Mouse (Mus musculus) MEL (cell line): ENCODE measurements around the gene Kcnip1. TPM values are rescaled to one million over a fixed set of nuclear protein-coding genes. Genes with fewer than 3 reads are reported as not detected.

ENCODE experiments used
- DNase-seq: peaks from one replicate; pipeline ENCODE4 v3.0.0; 2011; ENCODE audit warnings: low read depth, low spot score
- H3K27ac ChIP-seq: 2 replicates; pipeline ENCODE4 v1.5.1; 2012; ENCODE audit warnings: low read depth, mild to moderate bottlenecking, control low read depth, low read length, moderate library complexity; ENCODE audit not compliant: control insufficient read depth
- H3K27me3 ChIP-seq, 2 experiments: fragments of 150-350 bp in 1 of 2; sonication (generic) in 1 of 2; 2 replicates each; pipeline ENCODE4 v1.6.1; 2012; ENCODE audit warnings: low read length in 2 of 2, mild to moderate bottlenecking in 2 of 2, improper control_type of control experiment in 1 of 2, moderate library complexity in 1 of 2; ENCODE audit not compliant: insufficient read depth in 2 of 2, control insufficient read depth in 1 of 2
- H3K36me3 ChIP-seq, 2 experiments: 2 replicates each; pipeline ENCODE4 v1.6.1; 2012 to 2014; ENCODE audit warnings: low read length in 2 of 2, improper control_type of control experiment in 1 of 2, inconsistent platforms in 1 of 2, mild to moderate bottlenecking in 1 of 2; ENCODE audit not compliant: insufficient read depth in 2 of 2, control insufficient read depth in 1 of 2
- H3K4me1 ChIP-seq, 2 experiments: fragments of 150-350 bp in 1 of 2; sonication (generic) in 1 of 2; 2 replicates each; pipeline ENCODE4 v1.6.1; 2012; ENCODE audit warnings: low read length in 2 of 2, improper control_type of control experiment in 1 of 2, mild to moderate bottlenecking in 1 of 2; ENCODE audit not compliant: insufficient read depth in 2 of 2, control insufficient read depth in 1 of 2
- H3K4me3 ChIP-seq, 2 experiments: fragments of 150-350 bp in 1 of 2; sonication (generic) in 1 of 2; 2 replicates each; pipeline ENCODE4 v1.5.1; 2012; ENCODE audit warnings: low read depth in 2 of 2, low read length in 2 of 2, mild to moderate bottlenecking in 2 of 2, moderate library complexity in 2 of 2, control low read depth in 1 of 2, improper control_type of control experiment in 1 of 2; ENCODE audit not compliant: control insufficient read depth in 1 of 2, insufficient read depth in 1 of 2
- H3K79me2 ChIP-seq: 2 replicates; pipeline ENCODE4 v1.6.1; 2012; ENCODE audit warnings: mild to moderate bottlenecking, low read length, moderate library complexity; ENCODE audit not compliant: control insufficient read depth, poor library complexity, insufficient read depth
- H3K9ac ChIP-seq: 2 replicates; pipeline ENCODE4 v1.6.1; 2012; ENCODE audit warnings: low read depth, mild to moderate bottlenecking, control low read depth, low read length, moderate library complexity; ENCODE audit not compliant: control insufficient read depth, poor library complexity, severe bottlenecking
- H3K9me3 ChIP-seq: fragments of 150-350 bp; sonication (generic); replicated peaks from 2 replicates; pipeline ENCODE4 v1.6.1; 2012; ENCODE audit warnings: mild to moderate bottlenecking, low read length, improper control_type of control experiment, moderate library complexity; ENCODE audit not compliant: insufficient read depth
- BHLHE40 ChIP-seq: IDR thresholded peaks from 2 replicates; pipeline ENCODE4 v1.6.1; 2012; ENCODE audit warnings: low read depth, mild to moderate bottlenecking, inconsistent platforms, low read length, improper control_type of control experiment, borderline replicate concordance
- CHD1 ChIP-seq: IDR thresholded peaks from 2 replicates; pipeline ENCODE4 v1.6.1; 2012; ENCODE audit warnings: low read depth, mild to moderate bottlenecking, inconsistent platforms, low read length, improper control_type of control experiment
- CHD2 ChIP-seq: IDR thresholded peaks from 2 replicates; pipeline ENCODE4 v1.6.1; 2011; ENCODE audit warnings: low read length, improper control_type of control experiment
- CTCF ChIP-seq, 3 experiments: IDR thresholded peaks in 2 of 3; conservative IDR thresholded peaks in 1 of 3; 2 replicates each; pipeline ENCODE4 v1.5.1; 2011 to 2012; ENCODE audit warnings: low read length in 3 of 3, low read depth in 2 of 3, mild to moderate bottlenecking in 2 of 3, improper control_type of control experiment in 1 of 3, inconsistent platforms in 1 of 3, mixed read lengths in 1 of 3, moderate library complexity in 1 of 3; ENCODE audit not compliant: control insufficient read depth in 1 of 3, insufficient read depth in 1 of 3, poor library complexity in 1 of 3, severe bottlenecking in 1 of 3
- E2F4 ChIP-seq: IDR thresholded peaks from 2 replicates; pipeline ENCODE4 v1.6.1; 2011; ENCODE audit warnings: low read depth, low read length, improper control_type of control experiment, borderline replicate concordance
- ELF1 ChIP-seq: IDR thresholded peaks from 2 replicates; pipeline ENCODE4 v1.6.1; 2014; ENCODE audit warnings: low read depth, mild to moderate bottlenecking, inconsistent platforms, low read length, improper control_type of control experiment, moderate library complexity
- EP300 ChIP-seq, 2 experiments: IDR thresholded peaks; 2 replicates each; pipeline ENCODE4 v1.6.1; 2011; ENCODE audit warnings: improper control_type of control experiment in 2 of 2, low read length in 2 of 2, low read depth in 1 of 2, mild to moderate bottlenecking in 1 of 2
- ETS1 ChIP-seq: IDR thresholded peaks from 2 replicates; pipeline ENCODE4 v1.6.1; 2012; ENCODE audit warnings: low read depth, mild to moderate bottlenecking, inconsistent platforms, low read length, improper control_type of control experiment, moderate library complexity
- GABPA ChIP-seq: IDR thresholded peaks from 2 replicates; pipeline ENCODE4 v1.6.1; 2012; ENCODE audit warnings: low read depth, mild to moderate bottlenecking, inconsistent platforms, low read length, improper control_type of control experiment, moderate library complexity
- GATA1 ChIP-seq: IDR thresholded peaks from 2 replicates; pipeline ENCODE4 v1.6.1; 2011; ENCODE audit warnings: low read depth, low read length, improper control_type of control experiment
- HCFC1 ChIP-seq: IDR thresholded peaks from 2 replicates; pipeline ENCODE4 v1.6.1; 2012; ENCODE audit warnings: low read depth, mild to moderate bottlenecking, inconsistent platforms, low read length, improper control_type of control experiment, moderate library complexity
- JUND ChIP-seq: IDR thresholded peaks from 2 replicates; pipeline ENCODE4 v1.6.1; 2011; ENCODE audit warnings: low read depth, mild to moderate bottlenecking, improper control_type of control experiment, low read length
- MAFK ChIP-seq: IDR thresholded peaks from 2 replicates; pipeline ENCODE4 v1.6.1; 2011; ENCODE audit warnings: low read depth, mild to moderate bottlenecking, low read length, improper control_type of control experiment, borderline replicate concordance
- MAZ ChIP-seq: IDR thresholded peaks from 2 replicates; pipeline ENCODE4 v1.6.1; 2012; ENCODE audit warnings: low read depth, mild to moderate bottlenecking, inconsistent platforms, low read length, improper control_type of control experiment
- MXI1 ChIP-seq: IDR thresholded peaks from 2 replicates; pipeline ENCODE4 v1.6.1; 2011; ENCODE audit warnings: mild to moderate bottlenecking, low read depth, low read length, improper control_type of control experiment
- MYB ChIP-seq: IDR thresholded peaks from 2 replicates; pipeline ENCODE4 v1.6.1; 2011; ENCODE audit warnings: mild to moderate bottlenecking, low read depth, low read length, improper control_type of control experiment
- MYC ChIP-seq: IDR thresholded peaks from 2 replicates; pipeline ENCODE4 v1.6.1; 2011; ENCODE audit warnings: low read depth, mild to moderate bottlenecking, low read length, improper control_type of control experiment, moderate library complexity
- NELFE ChIP-seq: IDR thresholded peaks from 2 replicates; pipeline ENCODE4 v1.6.1; 2011; ENCODE audit warnings: low read depth, low read length, improper control_type of control experiment
- NRF1 ChIP-seq: IDR thresholded peaks from 2 replicates; pipeline ENCODE4 v1.6.1; 2014; ENCODE audit warnings: low read depth, mild to moderate bottlenecking, inconsistent platforms, low read length, improper control_type of control experiment, moderate library complexity; ENCODE audit not compliant: poor library complexity, insufficient read depth, severe bottlenecking
- POLR2A ChIP-seq, 2 experiments: IDR thresholded peaks; 2 replicates each; pipeline ENCODE4 v1.6.1; 2011 to 2012; ENCODE audit warnings: low read length in 2 of 2, mild to moderate bottlenecking in 2 of 2, control low read depth in 1 of 2, improper control_type of control experiment in 1 of 2, low read depth in 1 of 2, moderate library complexity in 1 of 2; ENCODE audit not compliant: control insufficient read depth in 1 of 2, insufficient read depth in 1 of 2, poor library complexity in 1 of 2
- POLR2AphosphoS2 ChIP-seq: IDR thresholded peaks from 2 replicates; pipeline ENCODE4 v1.6.1; 2011; ENCODE audit warnings: low read length, improper control_type of control experiment
- POLR2AphosphoS5 ChIP-seq: IDR thresholded peaks from 2 replicates; pipeline ENCODE4 v1.6.1; 2012; ENCODE audit warnings: low read depth, borderline replicate concordance, mild to moderate bottlenecking, inconsistent platforms, low read length, moderate library complexity, mixed read lengths
- RAD21 ChIP-seq: IDR thresholded peaks from 2 replicates; pipeline ENCODE4 v1.6.1; 2011; ENCODE audit warnings: mild to moderate bottlenecking, low read depth, low read length, improper control_type of control experiment
- RCOR1 ChIP-seq: IDR thresholded peaks from 2 replicates; pipeline ENCODE4 v1.6.1; 2012; ENCODE audit warnings: low read depth, mild to moderate bottlenecking, inconsistent platforms, low read length, improper control_type of control experiment
- SMC3 ChIP-seq: IDR thresholded peaks from 2 replicates; pipeline ENCODE4 v1.6.1; 2011; ENCODE audit warnings: low read depth, low read length, improper control_type of control experiment
- TAL1 ChIP-seq: IDR thresholded peaks from 2 replicates; pipeline ENCODE4 v1.6.1; 2012; ENCODE audit warnings: mild to moderate bottlenecking, inconsistent platforms, low read length, moderate library complexity, mixed read lengths
- TBP ChIP-seq: IDR thresholded peaks from 2 replicates; pipeline ENCODE4 v1.8.0; 2011; ENCODE audit warnings: low read depth, low read length, improper control_type of control experiment
- TCF12 ChIP-seq: IDR thresholded peaks from 2 replicates; pipeline ENCODE4 v1.6.1; 2014; ENCODE audit warnings: low read depth, mild to moderate bottlenecking, inconsistent platforms, low read length, improper control_type of control experiment, moderate library complexity
- UBTF ChIP-seq: IDR thresholded peaks from 2 replicates; pipeline ENCODE4 v1.6.1; 2012; ENCODE audit warnings: low read depth, mild to moderate bottlenecking, inconsistent platforms, low read length, improper control_type of control experiment, moderate library complexity, borderline replicate concordance; ENCODE audit not compliant: insufficient read depth
- USF1 ChIP-seq: IDR thresholded peaks from 2 replicates; pipeline ENCODE4 v1.6.1; 2014; ENCODE audit warnings: low read depth, mild to moderate bottlenecking, inconsistent platforms, low read length, improper control_type of control experiment, moderate library complexity
- USF2 ChIP-seq, 2 experiments: IDR thresholded peaks; 2 replicates each; pipeline ENCODE4 v1.6.1; 2011 to 2012; ENCODE audit warnings: improper control_type of control experiment in 2 of 2, low read length in 2 of 2, borderline replicate concordance in 1 of 2, inconsistent platforms in 1 of 2, low read depth in 1 of 2, mild to moderate bottlenecking in 1 of 2; ENCODE audit not compliant: insufficient read depth in 1 of 2
- ZC3H11A ChIP-seq: IDR thresholded peaks from 2 replicates; pipeline ENCODE4 v1.6.1; 2012; ENCODE audit warnings: low read depth, mild to moderate bottlenecking, inconsistent platforms, low read length, improper control_type of control experiment
- ZMIZ1 ChIP-seq: IDR thresholded peaks from 2 replicates; pipeline ENCODE4 v1.6.1; 2012; ENCODE audit warnings: low read depth, mild to moderate bottlenecking, inconsistent platforms, low read length, improper control_type of control experiment, moderate library complexity
- ZNF384 ChIP-seq: IDR thresholded peaks from 2 replicates; pipeline ENCODE4 v1.6.1; 2012; ENCODE audit warnings: low read depth, mild to moderate bottlenecking, inconsistent platforms, low read length, improper control_type of control experiment
- polyA plus RNA-seq, 2 experiments: library from polyadenylated mRNA; stranded (reverse) in 1 of 2; unstranded in 1 of 2; fragments of >175 nt in 1 of 2; fragments of >200 nt in 1 of 2; gene quantifications; 2 replicates each; pipeline versions ENCODE4 v1.2.1 to v1.2.4; 2012; ENCODE audit warnings: low replicate concordance in 2 of 2, low read depth in 1 of 2; ENCODE audit not compliant: insufficient read length in 2 of 2, insufficient read depth in 1 of 2, missing spikeins in 1 of 2
- total RNA-seq: library from RNA; depleted of rRNA; stranded (reverse); fragments of 300-350 nt; gene quantifications from 2 replicates; pipeline ENCODE4 v1.2.3, GENCODE M21; 2012

The Kcnip1 gene
- total and polyA plus RNA-seq, 3 experiments = 0.04 to 0.06 TPM; not detected in 1

- TF ChIP-seq CHD1 (no peak), RAD21 (peak; percentile 83), ZC3H11A (peak; percentile 82), POLR2A (IDR thresholded peaks at IDR 0.05; ENCODE audit: control insufficient read depth in 1 of 2, insufficient read depth in 1 of 2, low read depth in 1 of 2, low read length in 2 of 2, poor library complexity in 1 of 2) (peak in 1 of 2 experiments; percentile 17; a peak in 1 of 4 replicates), MAFK (no peak), POLR2AphosphoS2 (no peak), MXI1 (0 out of 2 replicates have a peak, but pooled peaks have one; percentile 1), ETS1 (peak; percentile 96), TCF12 (peak; percentile 53; the same call in 1 of the 2 replicates), E2F4 (no peak), UBTF (no peak), MYC (no peak)
These were observed 15.8 kb upstream of the Kcnip1 start (continued) for GRCm38 (mm10) chr11:34008702-34009101.

DNA sequence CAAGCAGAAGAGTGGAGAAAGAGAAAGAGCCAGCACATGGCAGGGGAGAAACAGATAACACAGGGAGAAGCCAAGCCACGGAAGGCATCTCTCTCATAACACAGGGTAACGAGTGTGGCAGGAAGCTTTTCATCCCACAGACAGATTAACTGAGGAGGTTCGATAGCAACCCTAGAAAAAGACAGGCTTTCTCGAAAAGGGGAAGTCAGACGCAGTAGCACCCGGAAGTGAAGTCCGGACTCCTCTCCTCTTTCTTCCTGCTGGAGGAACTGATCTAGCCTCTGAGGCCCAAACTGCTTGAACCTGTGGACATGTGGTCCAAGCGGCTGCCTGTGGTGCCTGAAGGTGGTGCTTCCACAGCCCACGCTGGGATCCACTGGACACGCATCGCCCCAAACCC lies 15.3 kb upstream of the Kcnip1 start:
- peaks cover 38 to 43% of the 10 kb centered on the region in 2 experiments for H3K4me1 ChIP-seq
- no peaks in the 10 kb centered on the region for H3K27me3 ChIP-seq
- H3K27ac ChIP-seq = peak overlapping the region; percentile 97
- H3K9me3 ChIP-seq = no peaks in the 10 kb centered on the region
- peak overlapping the region; percentile 80 for H3K9ac ChIP-seq
- H3K36me3 ChIP-seq = peaks cover 0 to 41% of the 10 kb centered on the region in 2 experiments; a peak in 2 of 4 replicates
- H3K79me2 ChIP-seq = no peaks in the 10 kb centered on the region; the same call in 1 of the 2 replicates
- DNase-seq = peak; percentile 97
- peak overlapping the region; percentile 47 to 55 for H3K4me3 ChIP-seq
- TF ChIP-seq GATA1 (peak; percentile 87), JUND (0 out of 2 replicates have a peak, but pooled peaks have one; percentile 35), TBP (peak; percentile 93), BHLHE40 (no peak), MXI1 (peak; percentile 53), ZNF384 (no peak; the same call in 1 of the 2 replicates), NELFE (peak; percentile 88), USF1 (peak; percentile 53), MYB (no peak), CHD2 (no peak), USF2 (IDR thresholded peaks at IDR 0.05; ENCODE audit: borderline replicate concordance in 1 of 2, insufficient read depth in 1 of 2, low read depth in 1 of 2, low read length in 2 of 2) (no peak), NRF1 (no peak), SMC3 (no peak; the same call in 1 of the 2 replicates), ZMIZ1 (no peak), ETS1 (peak; percentile 89), RAD21 (no peak; the same call in 1 of the 2 replicates), RCOR1 (peak; percentile 92), MYC (peak; percentile 97), TAL1 (peak; percentile 63), HCFC1 (peak; percentile 82), GABPA (no peak), CHD1 (no peak), CTCF (IDR thresholded peaks at IDR 0.05 in 2 of 3, conservative IDR thresholded peaks at IDR 0.05 in 1 of 3; ENCODE audit: control insufficient read depth in 1 of 3, insufficient read depth in 1 of 3, low read depth in 2 of 3, low read length in 3 of 3, poor library complexity in 1 of 3, severe bottlenecking in 1 of 3) (no peak), ELF1 (peak; percentile 96), POLR2AphosphoS5 (no peak), E2F4 (no peak), MAFK (no peak), EP300 (IDR thresholded peaks at IDR 0.05; ENCODE audit: low read depth in 1 of 2, low read length in 2 of 2) (peak; percentile 85 to 89), MAZ (peak; percentile 83; the same call in 1 of the 2 replicates), POLR2AphosphoS2 (peak; percentile 85)
